Mouse (Mus musculus) macrophage (primary cell): Measurements from ENCODE around the gene Lrrn2. TPM values are rescaled to one million over a fixed set of nuclear protein-coding genes. Genes with fewer than 3 reads are reported as not detected.

ENCODE experiments used
- H3K27ac ChIP-seq: fragments of 350-480 bp; formaldehyde crosslinking; 2 replicates; pipeline ENCODE4 v1.9.0; 2021
- H3K36me3 ChIP-seq: fragments of 350-480 bp; formaldehyde crosslinking; 2 replicates; pipeline ENCODE4 v1.9.0; 2021; ENCODE audit errors: inconsistent target
- H3K4me3 ChIP-seq: fragments of 350-480 bp; formaldehyde crosslinking; 2 replicates; pipeline ENCODE4 v1.9.0; 2021; ENCODE audit errors: inconsistent target
- H3K79me2 ChIP-seq: fragments of 350-480 bp; formaldehyde crosslinking; 2 replicates; pipeline ENCODE4 v1.9.0; 2021; ENCODE audit errors: inconsistent target
- WGBS: methylation state at CpG from one replicate; pipeline ENCODE4 v1.1.7; 2026; ENCODE audit warnings: inconsistent platforms; ENCODE audit not compliant: missing documents; 5-methylcytosine and 5-hydroxymethylcytosine counted together
- polyA plus RNA-seq: library from polyadenylated mRNA; stranded (reverse); fragments of 250-400 nt; gene quantifications from 3 replicates; pipeline ENCODE4 v1.2.4, GENCODE M21; 2018; ENCODE audit warnings: inconsistent platforms

The Lrrn2 gene
- polyA plus RNA-seq, 1 experiment from 2014 or later, result not detected

DNA sequence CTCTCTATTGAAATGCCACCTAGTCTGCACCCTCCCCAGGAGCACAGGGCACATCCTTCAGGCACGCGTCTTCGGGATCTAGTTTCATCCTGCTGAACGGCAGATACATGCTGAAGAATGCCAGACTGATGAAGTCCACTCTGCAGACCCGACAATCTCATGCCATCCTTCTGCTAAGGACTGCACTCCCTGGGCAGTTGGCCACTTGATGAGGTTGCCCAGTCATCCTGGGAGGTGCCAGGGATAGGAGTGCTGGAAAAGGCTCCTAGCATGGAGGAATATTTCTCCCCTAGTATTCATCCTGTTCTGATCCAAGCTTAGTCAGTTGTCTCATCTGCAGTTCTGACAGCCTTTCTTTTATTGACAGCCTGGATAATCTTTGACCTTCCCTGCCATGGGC, 20.9 kb downstream of the Lrrn2 start:
- WGBS, result 91% methylated on average over 5 of the region's 5 CpGs
- Histone ChIP-seq H3K27ac (no peak overlapping the region), H3K36me3 (no peaks in the 10 kb centered on the region), H3K79me2 (no peaks in the 10 kb centered on the region), H3K4me3 (no peak overlapping the region)

GRCm38 (mm10) chr1:132903519-132903918, 23.4 kb downstream of the Lrrn2 start:
- WGBS, result 73% methylated on average over 4 of the region's 4 CpGs
- H3K4me3 ChIP-seq, result no peak overlapping the region
- H3K79me2 ChIP-seq, result no peaks in the 10 kb centered on the region
- no peak overlapping the region for H3K27ac ChIP-seq
- no peaks in the 10 kb centered on the region for H3K36me3 ChIP-seq

DNA sequence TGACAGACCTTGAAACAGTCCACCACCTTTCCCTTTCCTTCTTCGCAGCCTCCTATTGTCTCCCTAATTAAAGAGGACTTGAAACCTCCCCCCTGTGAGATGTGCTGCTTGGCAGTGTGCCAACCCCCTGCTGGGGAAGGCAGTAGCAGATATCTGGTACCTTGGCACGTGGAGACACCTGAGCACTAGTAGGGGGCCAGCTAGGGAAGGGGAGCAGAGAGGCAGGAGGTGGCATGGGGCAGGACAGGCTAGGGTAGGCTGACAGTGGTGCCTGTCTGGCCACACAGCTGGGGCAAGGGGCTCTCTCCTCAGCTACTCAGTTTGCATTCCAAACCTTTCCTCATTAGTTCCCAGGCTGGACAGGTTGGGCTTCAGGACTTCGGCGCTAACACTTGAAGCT, 29.0 kb downstream of the Lrrn2 start:
- no peaks in the 10 kb centered on the region for H3K36me3 ChIP-seq
- 79% methylated on average over 4 of the region's 4 CpGs for WGBS
- H3K4me3 ChIP-seq, result no peak overlapping the region
- no peaks in the 10 kb centered on the region for H3K79me2 ChIP-seq
- no peak overlapping the region for H3K27ac ChIP-seq

DNA sequence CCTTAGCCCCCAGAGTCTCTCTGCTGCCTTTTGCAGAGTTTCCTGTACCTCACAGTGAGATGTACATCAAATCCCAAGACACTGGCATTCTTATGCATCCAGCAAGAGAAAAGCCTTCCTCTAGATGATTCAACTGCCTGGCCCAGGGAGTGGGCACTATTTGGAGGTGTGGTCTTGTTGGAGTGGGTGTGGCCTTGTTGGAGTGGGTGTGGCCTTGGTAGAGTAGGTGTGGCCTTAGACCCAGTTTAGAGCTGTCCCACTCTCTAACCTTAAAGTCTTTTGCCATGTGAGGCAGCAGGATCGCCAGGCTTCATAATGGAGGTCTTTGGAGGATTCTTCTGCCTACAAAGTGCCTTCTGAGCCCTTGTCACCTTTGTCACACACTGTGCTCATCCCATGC, 29.9 kb downstream of the Lrrn2 start:
- 86% methylated on average over 1 of the region's 1 CpGs for WGBS
- no peaks in the 10 kb centered on the region for H3K79me2 ChIP-seq

DNA sequence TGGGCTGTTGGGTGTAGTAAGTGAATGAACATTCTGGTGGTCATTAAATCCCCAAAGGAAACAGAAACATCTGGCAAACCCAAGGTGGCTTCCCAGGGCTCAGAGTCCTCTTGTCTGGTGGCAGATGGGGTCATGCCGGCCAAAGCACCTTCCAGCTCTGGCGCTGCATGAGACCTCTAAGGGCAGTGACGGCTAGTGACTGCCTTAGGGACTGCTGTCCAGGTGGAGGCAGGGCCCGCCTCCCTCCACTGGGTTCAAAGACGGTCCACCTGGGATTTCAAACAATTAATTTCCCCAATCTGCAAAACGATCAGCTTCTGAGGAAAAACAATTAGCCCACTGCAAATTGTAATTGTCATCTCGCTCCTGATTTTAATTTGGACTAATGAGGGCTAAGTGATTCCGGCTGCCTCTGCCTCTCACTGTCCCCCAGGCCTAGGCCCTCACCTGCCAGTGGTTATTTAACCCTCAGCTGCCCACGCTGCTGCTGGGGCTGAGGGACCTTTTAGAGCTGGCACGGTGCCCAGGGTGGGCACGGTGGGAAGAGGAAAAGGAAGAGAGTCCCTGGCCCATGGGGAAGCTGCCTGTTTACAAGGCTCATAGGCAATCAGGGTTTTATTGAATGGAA, 30.5 kb downstream of the Lrrn2 start:
- no peaks in the 10 kb centered on the region for H3K36me3 ChIP-seq
- 82% methylated on average over 11 of the region's 11 CpGs for WGBS
- no peak overlapping the region for H3K4me3 ChIP-seq
- H3K79me2 ChIP-seq, result no peaks in the 10 kb centered on the region
- no peak overlapping the region for H3K27ac ChIP-seq

More for the DNA sequence above, 29.9 kb downstream of the Lrrn2 start:
- Histone ChIP-seq H3K27ac (no peak overlapping the region), H3K36me3 (no peaks in the 10 kb centered on the region), H3K4me3 (no peak overlapping the region)

DNA sequence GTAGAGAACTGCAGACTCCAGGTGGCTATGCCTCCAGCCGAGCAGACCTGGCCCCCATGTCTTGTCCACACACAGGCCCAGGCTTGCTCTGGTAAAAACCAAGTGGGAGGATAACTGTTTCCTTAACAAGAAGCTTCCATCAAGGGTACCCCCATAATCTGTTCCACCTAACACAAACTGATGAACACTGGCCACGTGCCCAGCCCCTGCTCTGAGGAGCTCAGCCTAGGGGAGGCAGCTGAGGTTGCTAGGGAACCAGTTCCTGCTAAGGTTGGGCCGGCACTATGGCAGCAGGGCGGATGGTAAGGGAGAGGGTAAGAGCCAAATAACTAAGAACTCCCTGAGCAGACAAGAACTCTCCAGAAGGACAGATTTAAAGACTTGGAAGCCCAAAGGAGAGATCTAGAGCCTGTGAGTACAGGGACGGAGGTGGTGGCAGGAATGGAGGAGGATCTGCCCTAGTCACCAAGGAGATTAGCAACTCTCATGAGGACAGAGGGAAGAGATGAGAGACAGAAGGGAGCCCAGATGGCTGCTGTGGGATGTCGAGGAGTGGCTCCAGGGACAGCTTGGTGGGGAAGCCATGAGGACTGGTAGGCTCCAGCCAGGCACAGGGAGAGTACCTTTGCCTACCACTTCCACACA, 35.9 kb downstream of the Lrrn2 start:
- no peaks in the 10 kb centered on the region for H3K79me2 ChIP-seq
- no peak overlapping the region for H3K4me3 ChIP-seq
- no peak overlapping the region for H3K27ac ChIP-seq
- no peaks in the 10 kb centered on the region for H3K36me3 ChIP-seq
- 63% methylated on average over 6 of the region's 6 CpGs for WGBS

- Histone ChIP-seq H3K36me3 (no peaks in the 10 kb centered on the region), H3K27ac (no peak overlapping the region), H3K4me3 (no peak overlapping the region), H3K79me2 (no peaks in the 10 kb centered on the region)
- WGBS, result 18% methylated on average over 8 of the region's 8 CpGs
Measured at GRCm38 (mm10) chr1:132917554-132917953, 37.5 kb downstream of the Lrrn2 start.

GRCm38 (mm10) chr1:132918117-132918680, 38.1 kb downstream of the Lrrn2 start:
- no peaks in the 10 kb centered on the region for H3K36me3 ChIP-seq
- H3K4me3 ChIP-seq, result no peak overlapping the region
- H3K79me2 ChIP-seq, result no peaks in the 10 kb centered on the region
- WGBS, result 46% methylated on average over 9 of the region's 10 CpGs
- no peak overlapping the region for H3K27ac ChIP-seq

- no peaks in the 10 kb centered on the region for H3K79me2 ChIP-seq
- no peak overlapping the region for H3K27ac ChIP-seq
- no peaks in the 10 kb centered on the region for H3K36me3 ChIP-seq
- no peak overlapping the region for H3K4me3 ChIP-seq
- 86% methylated on average over 8 of the region's 8 CpGs for WGBS
Measured at GRCm38 (mm10) chr1:132919258-132919657, 39.2 kb downstream of the Lrrn2 start.

DNA sequence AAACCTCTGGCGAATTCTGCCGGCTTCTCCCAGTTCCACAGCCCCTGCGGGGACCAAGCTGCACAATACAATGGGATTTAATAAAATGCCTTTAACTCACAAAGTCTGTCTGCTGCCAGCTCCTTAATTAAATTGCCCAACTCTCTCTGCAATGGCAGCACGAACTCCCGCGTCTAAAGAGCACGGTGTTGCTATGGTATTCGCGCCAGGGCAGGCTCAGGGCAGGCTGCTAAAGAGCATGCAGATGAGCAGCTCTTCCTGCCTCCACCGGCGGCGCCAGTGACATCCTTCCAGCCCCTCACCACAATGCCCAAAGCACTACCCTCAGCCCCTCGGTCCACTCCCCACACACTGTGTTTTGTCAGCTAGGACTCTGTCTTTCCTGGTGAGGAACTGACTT, 41.0 kb downstream of the Lrrn2 start:
- Histone ChIP-seq H3K4me3 (no peak overlapping the region), H3K36me3 (no peaks in the 10 kb centered on the region), H3K79me2 (no peaks in the 10 kb centered on the region), H3K27ac (no peak overlapping the region)
- 18% methylated on average over 13 of the region's 13 CpGs for WGBS

GRCm38 (mm10) chr1:132922257-132922656, 42.2 kb downstream of the Lrrn2 start:
- Histone ChIP-seq H3K36me3 (no peaks in the 10 kb centered on the region), H3K27ac (no peak overlapping the region), H3K79me2 (no peaks in the 10 kb centered on the region), H3K4me3 (no peak overlapping the region)
- 79% methylated on average over 2 of the region's 9 CpGs for WGBS

DNA sequence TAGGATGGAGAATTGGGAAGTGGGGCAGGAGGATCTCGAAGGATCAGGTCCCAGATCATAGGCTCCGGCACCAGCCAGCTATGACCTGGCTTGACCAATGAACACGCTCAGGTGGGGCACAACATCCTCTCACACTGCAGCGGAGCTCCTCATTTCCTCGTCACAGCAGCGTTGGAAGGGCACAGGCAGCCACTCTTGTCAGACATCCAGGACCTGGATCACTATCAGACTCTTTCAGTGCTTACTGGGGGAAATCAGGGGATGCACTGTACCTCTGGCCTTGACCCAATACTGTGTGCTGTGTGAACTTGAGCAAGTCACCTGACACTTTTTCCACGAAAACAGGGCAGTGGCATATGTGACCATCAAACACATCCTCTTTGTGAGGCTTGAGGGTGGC, 45.2 kb downstream of the Lrrn2 start:
- 81% methylated on average over 7 of the region's 7 CpGs for whole genome bisulfite sequencing
- H3K4me3 ChIP-seq, result no peak overlapping the region
- H3K79me2 ChIP-seq, result no peaks in the 10 kb centered on the region
- no peak overlapping the region for H3K27ac ChIP-seq
- H3K36me3 ChIP-seq, result no peaks in the 10 kb centered on the region

GRCm38 (mm10) chr1:132928032-132928906, 48.2 kb downstream of the Lrrn2 start:
- Histone ChIP-seq H3K79me2 (no peaks in the 10 kb centered on the region), H3K36me3 (no peaks in the 10 kb centered on the region), H3K4me3 (no peak overlapping the region), H3K27ac (no peak overlapping the region)
- WGBS, result 65% methylated on average over 17 of the region's 19 CpGs

DNA sequence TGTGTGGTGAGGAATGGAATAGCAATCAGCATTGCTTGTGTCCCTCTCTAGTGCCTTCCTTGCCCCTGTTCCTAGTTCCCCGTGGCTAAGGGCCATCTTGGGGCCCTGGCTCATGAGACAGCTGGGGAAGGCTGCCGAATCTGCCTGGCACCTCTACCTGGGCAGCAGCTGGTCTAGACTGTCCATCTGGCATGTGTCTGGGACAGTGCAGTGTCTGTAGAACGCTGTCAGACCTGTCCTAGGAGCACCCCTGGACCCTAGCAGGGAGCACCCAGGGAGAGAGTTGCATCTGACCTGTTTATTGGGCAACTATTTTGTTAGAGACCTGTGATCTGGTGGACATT, 48.8 kb downstream of the Lrrn2 start:
- H3K27ac ChIP-seq, result no peak overlapping the region
- no peak overlapping the region for H3K4me3 ChIP-seq
- WGBS, result 63% methylated on average over 3 of the region's 3 CpGs
- no peaks in the 10 kb centered on the region for H3K36me3 ChIP-seq
- H3K79me2 ChIP-seq, result no peaks in the 10 kb centered on the region

DNA sequence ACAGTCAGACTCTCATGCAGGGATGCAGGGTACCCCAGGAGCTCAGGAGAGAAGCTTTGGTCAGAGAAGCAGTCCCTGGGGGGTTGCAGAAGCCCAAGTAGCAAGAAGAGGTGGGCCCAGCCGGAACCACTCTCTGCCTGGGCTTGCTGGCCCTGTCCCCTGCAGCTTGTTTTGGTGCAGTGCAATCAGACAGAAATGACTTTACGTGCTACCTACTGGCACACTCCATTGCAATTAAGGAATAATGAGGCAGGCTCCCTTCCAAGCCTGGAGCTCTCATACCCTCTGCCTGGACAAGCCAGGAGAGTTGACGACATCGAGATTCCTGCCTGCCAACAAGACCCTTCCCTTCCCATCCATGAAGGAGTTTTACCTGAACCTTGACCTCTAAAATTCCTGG, 50.2 kb downstream of the Lrrn2 start:
- H3K4me3 ChIP-seq, result no peak overlapping the region
- WGBS, result 96% methylated on average over 4 of the region's 4 CpGs

More for the DNA sequence above, 50.2 kb downstream of the Lrrn2 start:
- no peaks in the 10 kb centered on the region for H3K79me2 ChIP-seq
- no peaks in the 10 kb centered on the region for H3K36me3 ChIP-seq
- H3K27ac ChIP-seq, result no peak overlapping the region
